In the genomic region with DNA sequence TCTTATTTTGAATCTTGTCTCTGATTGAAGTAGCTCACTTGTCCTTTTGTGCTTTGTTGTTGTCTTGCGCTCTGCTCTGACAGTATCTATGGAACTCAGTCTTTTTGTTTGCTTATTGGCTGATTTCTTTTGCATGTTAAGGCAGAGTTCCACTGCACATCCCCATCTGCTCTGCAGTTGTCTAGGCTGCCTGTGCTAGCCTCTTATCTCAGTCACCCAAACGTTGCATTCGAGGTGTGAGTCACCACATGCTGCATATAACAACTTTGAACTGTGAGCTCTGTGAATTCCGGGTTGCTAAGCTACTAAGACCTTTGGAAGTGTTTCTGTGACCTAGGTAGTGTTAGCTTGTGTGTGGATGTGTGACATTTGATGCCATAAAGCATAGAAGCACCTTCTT, we compare ENCODE assay signal across 8 mouse cellular contexts.
DNase-seq lines count a peak whose midpoint lies in the region; ATAC-seq lines count a peak whose summit lies in the region.

No protein-coding gene starts in this region.

- no peak for ATAC-seq in forebrain, embryonic 11.5 days (replicated peaks; ENCODE audit: low FRiP score)
- ATAC-seq in liver, embryonic 12.5 days, result peak; percentile 92

- H3K4me1 ChIP-seq in forebrain, embryonic 10.5 days, result peaks cover 25% of the 10 kb centered on the region
- peaks cover 2% of the 10 kb centered on the region for H3K4me1 ChIP-seq in forebrain, embryonic 11.5 days (replicated peaks; ENCODE audit: control insufficient read depth, insufficient read depth, low read length)
- H3K4me1 ChIP-seq in liver, embryonic 12.5 days, result peaks cover 62% of the 10 kb centered on the region

- no peaks in the 10 kb centered on the region; the same call in 1 of the 2 replicates for H3K9me3 ChIP-seq in forebrain, embryonic 10.5 days
- H3K9me3 ChIP-seq in forebrain, embryonic 11.5 days (ENCODE audit: control insufficient read depth, low read length), result no peaks in the 10 kb centered on the region
- H3K9me3 ChIP-seq in liver, embryonic 12.5 days (replicated peaks), result no peaks in the 10 kb centered on the region

- peaks cover 34% of the 10 kb centered on the region for H3K36me3 ChIP-seq in forebrain, embryonic 10.5 days (replicated peaks)
- H3K36me3 ChIP-seq in forebrain, embryonic 11.5 days (ENCODE audit: control insufficient read depth, insufficient read depth, low read length), result no peaks in the 10 kb centered on the region
- peaks cover 11% of the 10 kb centered on the region for H3K36me3 ChIP-seq in liver, embryonic 12.5 days

- WGBS in forebrain, embryonic 10.5 days, result 70% methylated on average over 4 of the region's 4 CpGs
- WGBS in forebrain, embryonic 11.5 days, result 62% methylated on average over 4 of the region's 4 CpGs
- WGBS in liver, embryonic 12.5 days (ENCODE audit: insufficient replicate concordance), result 8% methylated on average over 4 of the region's 4 CpGs

- no peak overlapping the region for H3K4me2 ChIP-seq in forebrain, embryonic 11.5 days (ENCODE audit: low read depth, low read length, severe bottlenecking)
- peak overlapping the region; percentile 52 for H3K4me2 ChIP-seq in liver, embryonic 12.5 days

- no peak overlapping the region for H3K4me3 ChIP-seq in forebrain, embryonic 10.5 days
- H3K4me3 ChIP-seq in forebrain, embryonic 11.5 days (ENCODE audit: low read depth, low read length), result no peak overlapping the region
- no peak overlapping the region for H3K4me3 ChIP-seq in liver, embryonic 12.5 days

- no peak overlapping the region for H3K9ac ChIP-seq in forebrain, embryonic 11.5 days (ENCODE audit: low read length)
- H3K9ac ChIP-seq in liver, embryonic 12.5 days, result peak overlapping the region; percentile 49

- no peaks in the 10 kb centered on the region for H3K27me3 ChIP-seq in forebrain, embryonic 10.5 days (ENCODE audit: poor library complexity, severe bottlenecking)
- H3K27me3 ChIP-seq in forebrain, embryonic 11.5 days (ENCODE audit: control insufficient read depth, insufficient read depth, low read length), result no peaks in the 10 kb centered on the region
- no peaks in the 10 kb centered on the region for H3K27me3 ChIP-seq in liver, embryonic 12.5 days (replicated peaks)

- peak overlapping the region; percentile 33; the same call in 1 of the 2 replicates for H3K27ac ChIP-seq in forebrain, embryonic 10.5 days
- no peak overlapping the region for H3K27ac ChIP-seq in forebrain, embryonic 11.5 days (ENCODE audit: low read depth, low read length)
- H3K27ac ChIP-seq in liver, embryonic 12.5 days, result peak overlapping the region; percentile 95

- DNase-seq in forebrain, embryonic 10.5 days (ENCODE audit: extremely low spot score, low spot score), result no peak
- DNase-seq in forebrain, embryonic 11.5 days (ENCODE audit: low spot score), result no peak
- peak; percentile 89 for DNase-seq in 416B (ENCODE audit: low read depth)
- peak; percentile 33 for DNase-seq in embryo, embryonic 10.5 days (ENCODE audit: low spot score)
- peak; percentile 60 for DNase-seq in yolk sac, embryonic 10.5 days (ENCODE audit: low spot score)
- DNase-seq in right cerebral cortex, postnatal 14 days, result no peak
- no peak for DNase-seq in heart, adult 11 months

Comparison
In these comparisons a context has a peak if more than half of its experiments do, and no peak if none do; other contexts are left out.
1. DNase-seq: peak in 416B (single experiment), embryo, embryonic 10.5 days (single experiment) and yolk sac, embryonic 10.5 days (single experiment); none in forebrain, embryonic 10.5 days (single experiment), forebrain, embryonic 11.5 days (single experiment), right cerebral cortex, postnatal 14 days (single experiment) and heart, adult 11 months (single experiment).